Mouse (Mus musculus): ENCODE measurements around the gene Gm10964. TPM values are rescaled to one million over a fixed set of nuclear protein-coding genes. Genes with fewer than 3 reads are reported as not detected.

Gm10964 gene
- not detected for total RNA-seq (2023)

DNA sequence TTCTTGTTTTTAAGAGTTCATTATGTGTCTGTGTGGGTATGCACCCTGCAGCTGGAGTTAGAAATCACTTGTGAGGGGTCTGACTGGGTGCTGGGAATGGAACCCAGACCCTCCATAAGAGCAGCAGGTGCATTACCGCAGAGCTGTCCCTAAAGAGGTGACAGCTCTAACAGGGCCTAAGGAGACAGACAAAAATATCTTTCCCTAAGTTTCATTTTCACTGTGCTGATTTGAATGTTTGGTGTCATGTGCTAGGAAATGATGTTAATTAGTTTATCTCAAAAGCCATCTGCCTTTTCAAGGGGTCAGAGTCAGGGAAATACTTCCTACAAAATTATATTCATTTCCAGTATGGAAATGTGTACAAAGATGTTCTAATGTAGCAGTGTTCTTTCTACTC lies at the start of gene Gm10964:
Gm10964 (plus strand) TSS at position 38 of the 400 bp plus-strand sequence.

GRCm38 (mm10) chr3:103737778-103738571 lies 1.2 kb upstream of the Gm10964 start, which contains the start of gene Olfml3:
TSS of gene Olfml3 (minus strand) at chr3:103738001.

GRCm38 (mm10) chr3:103791230-103792110 lies 52.3 kb downstream of the Gm10964 start, which contains the start of gene Hipk1:
TSS of gene Hipk1 (minus strand) at chr3:103791563.

Other genes starting within 250 kb of the Gm10964 start
- gene Syt6, start 164.1 kb upstream of the Gm10964 start, total RNA-seq (2023): not detected
- gene Atg4a-ps, start 93.3 kb upstream of the Gm10964 start, total RNA-seq (2023): 1 to 10 TPM in 1 of 2 experiments, not detected in 1; 1.9 TPM
- gene Olfml3, start 1.4 kb upstream of the Gm10964 start, total RNA-seq (2023): 1 to 10 TPM; 1.2 to 1.6 TPM
- 100 to 1,000 TPM; 192 to 208 TPM for gene Hipk1, start 52.2 kb downstream of the Gm10964 start, total RNA-seq (2023)
- 10 to 100 TPM; 43.1 to 54.0 TPM for gene Dclre1b, start 70.1 kb downstream of the Gm10964 start, total RNA-seq (2023)
- 10 to 100 TPM; 11.6 to 13.5 TPM for gene Ap4b1, start 70.2 kb downstream of the Gm10964 start, total RNA-seq (2023)
- not detected for gene Gm43064, start 70.2 kb downstream of the Gm10964 start, total RNA-seq (2023)
- gene Bcl2l15, start 93.2 kb downstream of the Gm10964 start, total RNA-seq (2023): 1 to 10 TPM in 1 of 2 experiments, under 1 TPM in 1; 0.46 to 1.1 TPM
- 100 to 1,000 TPM; 137 to 141 TPM for gene Ptpn22, start 120.4 kb downstream of the Gm10964 start, total RNA-seq (2023)
- 10 to 100 TPM; 26.0 to 26.2 TPM for gene Rsbn1, start 174.8 kb downstream of the Gm10964 start, total RNA-seq (2023)
- gene Phtf1, start 228.7 kb downstream of the Gm10964 start, total RNA-seq (2023): 10 to 100 TPM; 10.9 to 11.7 TPM